Mouse (Mus musculus) megakaryocyte, embryonic 14.5 days (primary cell): ENCODE data around the gene Phldb3.

Experiments used
- FLI1 ChIP-seq: IDR thresholded peaks from 2 replicates; pipeline ENCODE4 v1.6.1; 2012; ENCODE audit warnings: low read length, inconsistent platforms, mixed read lengths
- GATA1 ChIP-seq: IDR thresholded peaks from 3 replicates; pipeline ENCODE4 v1.6.1; 2012; ENCODE audit warnings: mixed read lengths, low read length, inconsistent platforms, borderline replicate concordance

DNA sequence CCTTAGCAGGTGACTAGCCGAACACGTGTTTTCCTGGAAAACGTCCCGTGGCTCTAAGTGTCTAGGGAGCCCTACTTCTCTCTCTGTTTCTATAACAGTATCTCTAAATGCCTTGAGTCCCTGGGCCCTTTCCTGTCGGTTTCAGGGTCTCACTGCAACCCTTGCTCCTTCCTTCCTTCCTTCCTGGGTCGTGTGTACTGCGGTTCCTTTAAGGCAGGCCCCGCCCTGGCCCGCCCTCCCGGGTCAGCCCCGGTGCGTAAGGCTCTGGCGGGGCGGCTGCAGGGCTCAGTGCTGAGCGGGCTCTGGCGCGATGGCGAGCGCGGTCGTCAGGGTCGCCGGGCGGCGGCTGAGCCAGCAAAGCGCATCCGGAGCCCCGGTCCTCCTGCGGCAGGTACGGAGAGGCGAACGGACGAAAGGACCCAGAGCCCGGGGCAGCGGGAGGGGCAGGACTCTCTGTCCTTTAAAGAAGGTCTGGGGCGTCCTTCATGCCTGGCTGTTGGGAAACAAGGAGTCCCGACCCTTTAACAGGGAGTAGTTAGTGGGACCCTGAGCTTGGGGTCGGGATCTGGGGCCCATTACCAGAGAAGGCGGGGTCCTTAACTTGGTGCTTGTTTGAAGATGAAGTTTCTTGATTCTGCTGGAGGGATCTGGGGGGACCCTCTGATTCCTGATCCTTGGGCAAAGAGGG is 16.8 kb upstream of the Phldb3 start:
- TF ChIP-seq GATA1, result no peak
- no peak for TF ChIP-seq FLI1
